Mouse (Mus musculus) gastrocnemius, postnatal 36 days (tissue): ENCODE results near the gene Tspan12. TPM values are rescaled to one million over a fixed set of nuclear protein-coding genes. Genes with fewer than 3 reads are reported as not detected.
"Not testable (repeated sequence)": the region's sequence is repeated elsewhere in the genome, so short reads cannot be mapped to it uniquely, and the experiment has no call there.

Experiments used
- DNase-seq, 2 experiments: peaks; one replicate each; pipeline ENCODE4 v3.0.0; 2022
- intact Hi-C: fragments of 180-260 bp; cut with DNase I; formaldehyde crosslinking; loops from one replicate; pipeline ENCODE4 v1.15.1; 2025
- long read RNA-seq, 2 experiments: library from polyadenylated mRNA; stranded (forward); transcript quantifications; one replicate each; pipeline ENCODE4 v2.0.0; 2021
- total RNA-seq, 2 experiments: library from RNA; stranded (reverse); gene quantifications; 2 replicates each; pipeline ENCODE4 v1.2.3; 2021

The Tspan12 gene
- 10 to 100 TPM; 12.5 to 13.4 TPM for total RNA-seq
- long read RNA-seq, experiment 1, partial matches to known transcripts: 11 of 12 reads
- long read RNA-seq, experiment 1, other reads (novel, unspliced or antisense): 1 of 12 reads
- long read RNA-seq, experiment 2, partial matches to known transcripts: 15 of 19 reads
- long read RNA-seq, experiment 2, other reads (novel, unspliced or antisense): 1 of 19 reads

DNA sequence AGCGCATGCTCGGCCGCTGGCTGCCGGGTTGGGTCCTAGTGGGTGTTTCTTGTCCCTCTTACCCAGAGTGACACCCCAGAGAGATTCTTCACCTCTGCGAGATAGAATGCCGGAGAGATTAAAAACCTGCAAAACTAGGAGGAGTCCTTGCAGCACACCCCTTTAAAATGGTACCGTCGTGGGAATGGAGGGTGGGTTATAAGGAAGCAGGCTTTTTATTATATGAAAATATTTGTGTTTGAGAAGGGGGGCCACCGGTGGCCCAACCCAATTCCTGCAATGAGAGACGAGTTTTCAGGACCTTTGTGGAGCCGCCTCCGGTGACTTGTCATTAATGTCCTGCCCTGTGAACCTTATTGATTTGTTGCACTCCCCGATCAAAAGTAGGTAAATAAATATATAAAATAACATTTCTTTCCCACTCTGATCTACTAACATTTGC lies at the start of gene Tspan12:
TSS of gene Tspan12 (minus strand) at position 172 of the 442 bp plus-strand sequence.
- DNase-seq: no peak

DNA sequence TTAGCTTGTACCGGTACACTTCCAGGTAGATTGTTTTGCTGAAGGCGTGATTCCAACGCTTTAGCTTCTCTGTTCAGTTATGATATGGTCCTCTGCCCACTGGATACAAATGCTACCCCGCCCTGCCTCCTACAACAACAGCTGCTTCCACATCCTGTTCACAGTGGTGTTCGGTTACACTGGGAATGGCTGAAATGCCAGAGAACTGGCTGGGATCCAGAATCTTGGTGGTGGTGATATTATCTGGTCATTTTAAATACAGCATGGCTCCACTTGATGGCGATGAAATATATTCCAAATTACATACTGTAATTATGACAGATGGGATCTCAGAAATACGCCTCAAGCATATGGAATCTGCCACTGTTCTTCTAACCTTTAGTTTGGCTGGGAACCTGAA lies 42.1 kb upstream of the Tspan12 start:
- DNase-seq: peak in 1 of 2 experiments; percentile 7
- intact Hi-C loops: loop anchor here (5.0 kb wide), 1 partner anchor 418 kb away; no protein-coding TSS in a partner anchor

More for the DNA sequence above, at the start of gene Tspan12:
- intact Hi-C loops: no loop called here

DNA sequence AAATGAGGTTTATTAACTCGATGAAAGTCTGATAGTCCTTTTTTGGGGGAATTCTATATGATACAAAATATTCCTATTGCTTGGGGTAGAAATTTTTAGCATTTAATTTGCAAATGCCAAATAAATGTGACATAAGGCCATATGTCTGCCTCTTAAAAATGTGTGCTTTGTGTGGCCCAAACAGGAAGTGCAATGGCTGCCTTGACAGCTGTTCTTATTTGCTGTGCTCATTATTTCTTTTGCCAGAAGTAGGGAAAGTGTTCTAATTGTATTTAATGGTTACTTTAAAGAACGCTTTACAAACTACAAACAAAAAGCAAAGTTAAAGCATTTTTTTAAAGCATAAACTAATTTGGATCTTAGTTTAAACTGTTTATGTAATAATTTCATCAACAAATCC lies 36.8 kb upstream of the Tspan12 start:
- intact Hi-C loops: no loop called here

DNA sequence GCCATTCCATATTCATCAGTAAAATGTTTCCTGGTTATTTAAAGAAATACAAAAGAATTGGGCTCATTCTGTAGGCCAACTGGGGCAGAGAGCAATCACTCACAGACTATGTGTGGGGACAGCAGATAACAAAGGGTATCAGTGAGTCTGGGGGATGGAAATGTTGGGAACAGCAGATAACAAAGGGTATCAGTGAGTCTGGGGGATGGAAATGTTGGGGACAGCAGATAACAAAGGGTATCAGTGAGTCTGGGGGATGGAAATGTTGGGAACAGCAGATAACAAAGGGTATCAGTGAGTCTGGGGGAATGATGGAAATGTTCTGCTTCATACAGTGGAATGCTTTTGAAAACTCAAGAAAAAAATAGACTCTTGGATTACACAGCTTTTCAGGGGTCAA lies 35.7 kb upstream of the Tspan12 start:
- intact Hi-C loops: not testable (repeated sequence)

More for the DNA sequence above, 36.8 kb upstream of the Tspan12 start:
- DNase-seq: no peak

DNA sequence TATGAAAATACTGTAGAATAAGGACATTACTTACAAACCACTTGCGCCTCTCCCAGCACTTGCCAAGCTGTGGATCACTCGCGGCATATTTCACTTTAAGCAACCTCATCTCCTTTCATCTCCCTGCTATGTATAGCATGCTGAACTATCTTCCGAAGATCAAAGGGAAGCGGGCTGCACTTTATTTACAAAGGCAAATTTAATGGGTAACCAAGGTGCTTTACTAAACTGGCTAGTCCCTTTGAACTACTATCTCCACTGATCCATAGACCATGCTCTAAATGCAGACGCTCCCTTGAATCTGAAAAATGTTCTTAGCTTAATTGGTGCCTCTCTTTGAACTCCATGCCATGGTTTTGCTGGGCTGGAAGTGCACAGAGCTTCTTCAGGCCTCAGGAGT lies 27.2 kb upstream of the Tspan12 start:
- intact Hi-C loops: no loop called here
- DNase-seq: no peak

More for the DNA sequence above, 35.7 kb upstream of the Tspan12 start:
- not testable (repeated sequence) for DNase-seq

DNA sequence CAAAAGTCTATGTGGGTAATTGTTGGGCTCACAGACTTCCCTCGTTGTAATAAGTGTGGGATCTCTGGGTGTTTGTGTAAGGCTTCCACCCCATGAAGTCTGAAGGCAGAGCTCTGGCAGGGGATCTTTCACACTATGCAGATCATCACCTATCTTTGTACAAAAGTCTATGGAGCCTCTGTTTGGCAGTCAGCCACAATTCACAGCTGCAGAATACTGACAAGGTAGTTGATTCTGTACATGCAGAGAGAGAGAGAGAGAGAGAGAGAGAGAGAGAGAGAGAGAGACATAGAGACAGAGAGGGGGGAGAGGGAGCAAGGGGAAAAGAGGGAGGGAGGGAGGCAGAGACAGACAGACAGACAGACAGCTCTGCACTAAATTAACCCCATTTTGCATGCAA lies 15.0 kb upstream of the Tspan12 start:
- intact Hi-C loops: no loop called here
- DNase-seq: no peak

DNA sequence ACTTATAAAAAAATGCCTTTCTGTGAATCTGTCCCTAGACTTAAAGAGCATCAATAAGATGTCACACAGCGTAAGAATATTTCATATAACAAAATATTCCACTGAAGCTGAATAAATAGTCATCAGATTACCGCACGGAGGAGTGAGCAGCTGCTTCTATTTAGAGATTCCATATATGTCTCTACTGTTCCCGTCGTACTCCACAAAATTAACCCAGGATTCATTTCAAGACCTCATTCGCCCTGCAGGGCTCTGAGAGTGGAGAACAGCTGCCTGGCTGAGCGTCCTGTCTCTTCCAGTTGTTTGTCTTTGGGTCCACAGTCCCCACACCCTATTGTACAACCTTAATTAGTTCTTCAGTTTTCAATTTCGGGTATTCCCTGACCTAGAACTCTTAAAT lies 11.9 kb upstream of the Tspan12 start:
- DNase-seq: no peak

DNA sequence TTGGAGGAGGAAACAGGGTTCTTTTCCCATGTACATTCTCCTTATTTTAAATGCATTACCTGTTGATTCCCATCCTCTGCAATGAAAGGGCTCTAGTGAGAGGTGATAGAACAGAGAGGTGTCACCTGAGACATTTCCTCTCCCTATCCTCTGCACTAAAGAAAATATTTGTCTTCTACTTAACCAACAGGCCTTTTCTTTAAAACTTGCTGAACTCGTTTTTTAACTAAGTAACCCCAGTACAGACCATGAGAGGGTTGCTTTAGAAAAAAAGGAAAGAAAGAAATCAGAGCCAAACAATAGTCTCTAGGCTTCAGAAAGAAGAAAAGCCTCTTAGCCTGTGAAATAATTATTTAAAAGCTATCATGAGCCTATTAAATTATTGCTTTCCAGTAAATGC lies 11.2 kb upstream of the Tspan12 start:
- intact Hi-C loops: no loop called here
- DNase-seq: no peak

More for the DNA sequence above, 11.9 kb upstream of the Tspan12 start:
- intact Hi-C loops: no loop called here

DNA sequence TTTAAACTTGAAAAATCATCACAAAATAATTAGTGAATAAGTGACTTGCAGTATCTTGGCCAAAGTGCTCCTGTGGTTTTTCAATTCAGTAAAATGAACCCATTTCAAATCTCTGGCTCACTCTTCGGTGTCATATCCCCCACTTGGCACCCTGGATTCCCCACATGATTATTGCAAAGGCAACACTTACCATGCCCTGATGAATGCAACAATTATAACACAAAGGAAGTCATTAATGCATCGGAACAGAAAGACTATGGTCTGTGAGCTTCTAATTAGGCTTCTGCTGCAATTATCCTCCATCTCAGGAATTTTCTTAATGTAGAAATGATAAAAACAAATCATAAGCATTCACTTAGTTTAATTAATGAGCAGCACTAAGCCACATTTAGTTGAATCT lies 9.0 kb upstream of the Tspan12 start:
- DNase-seq: no peak
- intact Hi-C loops: no loop called here

DNA sequence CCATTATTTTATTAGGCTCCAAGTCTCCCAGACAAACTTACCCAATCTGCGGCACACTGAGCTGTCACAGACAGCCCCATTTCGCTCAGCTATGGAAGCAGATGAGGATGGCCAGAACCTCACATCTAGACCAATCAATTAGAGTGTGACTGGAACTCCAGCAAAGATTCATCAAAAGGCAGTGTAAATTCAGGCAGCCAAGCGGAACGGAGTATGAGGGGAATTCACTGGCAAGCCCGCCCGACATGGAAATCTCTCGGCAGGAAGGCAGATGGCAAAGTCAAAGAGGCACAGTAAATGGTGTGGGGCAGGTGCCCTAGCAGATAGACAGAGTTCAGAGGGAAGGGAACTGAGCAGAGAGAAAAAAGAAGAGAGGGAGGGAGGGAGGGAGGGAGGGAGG lies 5.5 kb upstream of the Tspan12 start:
- intact Hi-C loops: no loop called here
- no peak for DNase-seq

DNA sequence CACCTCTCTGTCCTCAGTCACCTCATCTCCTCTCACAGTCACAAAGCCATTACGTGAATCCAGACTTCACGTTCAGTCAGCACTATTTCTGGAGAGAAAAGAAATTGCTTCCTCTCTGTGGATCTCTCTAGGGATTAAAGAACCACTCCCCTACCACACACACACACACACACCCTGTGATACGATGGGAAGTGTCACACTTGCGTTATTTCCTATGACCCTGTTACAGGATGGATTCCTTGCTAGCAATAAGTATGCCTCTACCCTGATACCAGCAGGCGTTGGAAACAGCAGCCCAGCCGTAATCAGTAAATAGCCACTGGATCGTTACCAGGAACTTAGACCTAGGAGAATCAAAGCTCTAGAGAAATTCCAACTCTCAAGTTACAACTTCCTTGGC lies 3.6 kb upstream of the Tspan12 start:
- intact Hi-C loops: no loop called here
- DNase-seq: no peak

DNA sequence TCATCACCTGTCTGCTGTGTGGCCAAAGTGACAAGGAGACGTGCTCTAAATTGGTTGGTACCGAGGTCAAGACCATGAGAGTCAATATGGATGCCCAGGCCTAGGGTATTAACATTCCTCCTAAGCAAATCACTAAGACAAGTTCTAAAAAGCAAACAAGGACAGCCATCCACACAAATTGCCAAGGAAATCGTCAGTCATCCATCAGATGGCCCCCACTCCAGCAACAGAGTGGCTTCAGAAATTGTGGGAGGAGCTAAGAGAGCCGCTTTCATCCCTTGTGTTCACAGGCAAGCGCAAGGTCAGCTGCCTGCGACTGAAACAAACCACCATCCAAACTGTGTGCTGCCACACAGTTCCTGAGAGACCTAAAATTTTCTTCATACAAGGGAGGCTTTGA lies 1.0 kb upstream of the Tspan12 start:
- intact Hi-C loops: no loop called here
- no peak for DNase-seq

DNA sequence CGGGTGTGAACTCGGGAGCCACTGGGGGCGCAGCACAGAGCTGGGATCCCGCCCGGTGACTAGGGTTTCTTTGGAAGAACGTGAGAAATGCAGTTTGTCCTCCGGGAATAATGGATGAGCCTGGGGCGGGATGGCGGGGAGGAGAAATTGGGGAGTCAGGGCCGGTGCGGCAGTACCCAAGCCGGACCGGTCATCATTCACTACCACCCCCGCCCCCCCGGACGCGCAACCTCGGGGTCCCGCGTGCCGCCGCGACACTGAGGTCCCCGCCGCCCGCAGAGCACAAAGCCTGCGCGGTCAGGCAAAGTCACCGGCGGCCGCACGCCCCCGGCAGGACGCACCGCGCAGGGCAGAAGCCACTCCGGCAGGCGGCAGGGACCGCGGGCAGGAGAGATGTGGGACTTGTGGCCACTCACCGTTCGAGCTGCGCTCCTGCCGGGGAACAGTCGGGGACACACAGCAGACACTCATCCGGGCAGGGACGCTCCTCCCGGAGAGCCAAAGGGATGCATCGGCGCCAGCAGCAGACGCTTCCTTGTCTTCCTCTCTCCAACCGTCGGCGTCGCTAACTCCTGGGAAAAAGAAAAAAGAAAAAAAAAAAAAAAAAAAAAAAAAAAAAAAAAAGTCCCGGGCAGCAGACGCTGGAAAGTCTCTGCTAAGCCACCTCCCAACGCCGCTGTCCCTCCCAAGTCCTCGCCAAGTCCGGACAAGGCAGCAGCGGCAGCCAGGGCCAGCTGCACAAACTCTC lies 545 bp downstream of the Tspan12 start:
- DNase-seq: peak; percentile 57 to 84
- intact Hi-C loops: no loop called here

DNA sequence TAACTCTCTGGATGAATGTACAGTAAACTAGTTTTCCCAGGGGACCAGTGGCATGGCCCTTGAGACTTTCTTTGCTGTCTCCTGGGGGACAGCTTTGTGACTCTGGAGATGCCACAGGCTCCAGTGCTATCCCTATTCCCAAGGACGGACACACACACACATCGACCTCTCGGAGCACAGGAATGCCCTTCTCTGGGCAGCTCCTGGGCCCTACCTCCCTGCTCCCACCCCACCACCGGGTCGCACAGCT lies 1.0 kb downstream of the Tspan12 start:
- intact Hi-C loops: no loop called here
- DNase-seq: no peak

DNA sequence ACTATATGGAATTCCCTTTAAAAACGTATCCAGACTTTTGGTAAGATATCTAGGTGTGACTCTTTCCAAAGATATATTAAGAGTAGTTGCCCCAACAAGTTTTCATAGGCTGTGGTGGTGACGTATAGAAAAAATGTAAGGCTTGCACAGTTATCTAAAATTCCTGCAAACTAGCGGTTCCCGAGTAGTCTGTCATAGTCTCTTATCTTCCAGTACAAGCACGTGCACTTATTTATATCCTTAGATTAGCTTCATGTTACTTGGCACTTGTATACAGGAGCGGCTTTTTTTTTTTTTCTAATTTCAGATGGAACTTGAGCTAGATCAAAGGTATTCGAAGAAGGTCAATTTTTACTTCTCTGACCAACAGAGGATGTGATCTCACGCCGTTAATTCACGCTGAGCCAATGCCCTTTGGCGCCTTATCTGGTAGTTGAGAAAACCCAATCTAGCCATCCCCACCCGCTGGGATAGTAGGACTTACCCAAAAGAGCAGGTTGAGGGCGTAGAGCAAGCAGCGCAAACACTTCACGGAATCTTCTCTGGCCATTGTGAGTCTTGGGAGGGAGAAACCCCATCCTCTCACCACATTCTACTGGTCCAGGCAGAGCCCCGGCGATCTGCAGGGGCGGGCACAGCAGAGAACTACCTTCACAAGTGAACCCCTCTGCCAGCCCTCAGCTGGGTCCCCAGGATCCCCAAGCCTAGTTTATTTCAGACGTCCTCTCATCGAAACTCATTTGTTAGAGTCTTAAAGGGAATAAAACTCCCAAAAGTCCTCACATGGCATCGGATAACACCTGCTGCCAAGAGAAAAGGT lies 1.6 kb downstream of the Tspan12 start:
- no peak for DNase-seq
- intact Hi-C loops: no loop called here

DNA sequence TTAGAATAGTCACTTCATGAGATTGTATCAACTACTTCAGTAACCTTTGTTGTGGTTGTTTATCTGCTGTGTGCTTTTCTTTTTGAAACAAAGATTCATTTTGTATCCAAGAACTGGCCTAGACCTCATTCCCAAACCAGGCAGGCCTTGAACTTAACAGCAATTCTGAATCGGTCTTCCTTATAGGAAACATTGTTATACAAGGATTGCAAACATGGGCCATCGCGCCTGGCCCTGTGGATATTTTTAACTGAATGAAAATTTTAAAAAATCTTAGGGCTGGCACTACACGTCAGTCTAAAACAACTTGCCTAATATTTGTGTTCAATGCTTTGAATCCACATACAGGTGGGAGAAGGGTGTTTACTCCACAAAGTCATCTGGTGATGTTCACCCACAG lies 3.5 kb downstream of the Tspan12 start:
- intact Hi-C loops: no loop called here
- no peak for DNase-seq

DNA sequence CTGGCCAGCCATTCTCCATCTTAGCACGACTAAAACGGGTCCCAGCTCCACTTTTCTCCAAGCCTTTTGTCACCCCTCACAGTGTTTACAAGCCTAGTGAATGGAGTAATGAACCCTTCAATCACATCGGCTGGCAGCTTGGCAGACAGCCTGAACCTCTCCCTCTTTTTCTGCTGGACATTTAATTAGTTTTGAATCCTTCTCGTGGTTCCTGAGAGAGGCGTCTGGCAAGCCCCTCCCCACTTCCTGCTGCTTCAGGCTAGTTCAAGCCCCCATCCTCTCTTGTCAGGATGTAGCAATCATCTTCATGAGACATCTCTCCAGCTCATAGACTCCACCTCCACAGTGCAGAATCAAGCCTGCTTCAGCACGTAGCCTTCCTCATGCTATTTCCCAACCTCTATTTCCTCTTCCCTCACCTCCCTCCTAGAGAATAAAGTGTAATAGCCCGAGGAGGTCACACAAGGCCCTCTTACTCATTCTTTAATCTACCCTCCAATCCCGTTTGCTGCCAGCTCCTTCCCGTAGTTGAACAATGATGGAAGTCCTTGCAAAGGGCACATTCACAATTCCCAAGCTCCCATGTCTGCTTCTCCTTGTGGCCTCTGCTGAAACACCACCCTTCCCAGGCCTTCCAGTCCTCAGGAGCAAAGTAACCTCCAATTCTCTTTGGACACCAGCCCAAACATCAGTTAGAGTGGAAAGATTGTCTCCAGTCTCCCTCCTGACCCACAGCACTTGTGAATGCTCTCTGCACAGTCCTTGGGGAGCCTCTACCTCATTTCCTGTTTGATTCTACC lies 12.1 kb downstream of the Tspan12 start:
- intact Hi-C loops: no loop called here

DNA sequence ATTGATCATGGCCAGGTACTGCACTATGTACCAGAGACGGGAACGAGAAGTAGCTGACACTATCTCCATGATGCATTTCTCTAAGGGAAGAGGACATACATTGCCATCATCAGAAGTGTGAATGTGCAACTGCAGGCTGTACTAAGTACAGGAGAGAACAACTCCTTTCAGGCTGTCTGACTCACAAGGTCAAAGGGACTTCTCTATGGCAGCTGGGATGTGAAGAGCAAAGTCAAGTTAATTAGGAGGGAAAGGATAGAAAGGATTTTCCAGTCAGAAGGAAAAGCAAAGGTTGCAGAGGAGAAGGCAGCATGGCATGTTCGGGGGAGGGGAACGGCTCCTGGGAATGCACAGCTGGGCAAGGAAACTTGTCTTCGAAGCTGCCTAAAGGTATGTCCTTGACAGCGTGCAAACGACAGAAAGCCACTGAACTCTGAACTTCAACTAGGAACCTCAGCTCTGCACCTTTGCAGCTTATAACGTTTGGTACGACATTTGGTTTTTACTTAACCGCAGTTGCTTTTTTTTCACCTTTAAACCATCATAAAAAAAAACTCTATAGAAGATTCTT lies 13.0 kb downstream of the Tspan12 start:
- no peak for DNase-seq
- intact Hi-C loops: no loop called here

More for the DNA sequence above, 12.1 kb downstream of the Tspan12 start:
- DNase-seq: no peak

DNA sequence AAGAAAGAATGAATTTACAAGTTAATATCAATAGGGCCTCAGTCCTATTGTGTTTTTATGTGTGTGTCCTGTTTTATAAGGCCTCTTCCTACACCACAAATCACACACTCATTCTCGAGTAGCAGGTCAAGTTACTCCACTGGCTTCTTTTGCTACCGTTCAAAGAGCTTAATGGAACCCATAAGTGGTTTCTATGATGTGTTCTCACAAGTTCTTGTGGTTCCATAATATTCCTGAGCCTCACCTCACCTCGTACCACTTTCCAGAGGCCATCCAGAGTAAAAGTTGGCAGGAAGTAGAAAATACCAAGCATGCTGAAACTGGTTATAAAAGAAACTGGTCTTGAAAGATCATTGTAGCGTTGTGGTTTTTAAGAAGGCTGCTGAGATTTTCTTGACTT lies 18.8 kb downstream of the Tspan12 start:
- no peak for DNase-seq
- intact Hi-C loops: no loop called here

DNA sequence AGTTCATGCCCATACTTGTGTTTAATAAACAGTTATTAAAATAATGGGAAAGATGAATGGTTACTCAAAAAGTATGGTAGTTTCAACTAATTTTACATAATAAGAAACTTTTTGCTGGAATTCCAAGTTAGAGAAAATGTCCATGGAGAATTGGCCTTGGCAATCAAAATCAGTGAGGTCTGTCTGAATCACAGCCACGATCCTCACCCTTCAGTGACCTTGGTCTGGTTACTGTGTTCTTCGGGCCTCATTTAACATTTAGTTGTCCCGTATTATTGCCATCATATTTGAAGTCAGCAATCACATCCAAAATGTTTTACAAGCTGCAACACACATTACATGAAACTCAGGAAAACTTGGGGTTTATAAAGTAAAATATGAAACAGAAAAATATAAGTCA lies 20.4 kb downstream of the Tspan12 start:
- intact Hi-C loops: no loop called here
- no peak for DNase-seq
